Mouse (Mus musculus): ENCODE data around the gene Xpnpep1. TPM values are rescaled to one million over a fixed set of nuclear protein-coding genes. Genes with fewer than 3 reads are reported as not detected.

The Xpnpep1 gene
- polyA plus RNA-seq (2012; rRNA removed): 90.4 and 95.7 TPM in 2 replicates

GRCm38 (mm10) chr19:53040164-53041132 is at the start of gene Xpnpep1:
Gene Xpnpep1, minus strand, starts transcription at chr19:53040214.

Other genes starting within 250 kb of the Xpnpep1 start
- 31.3 and 33.4 TPM in 2 replicates for gene Add3, start 100.2 kb upstream of the Xpnpep1 start, polyA plus RNA-seq (2012; rRNA removed)

Data from central nervous system, embryonic 18 days (tissue).